Mouse (Mus musculus) midbrain, embryonic 10.5 days (tissue): Measurements from ENCODE around the gene D430041D05Rik. TPM values are rescaled to one million over a fixed set of nuclear protein-coding genes. Genes with fewer than 3 reads are reported as not detected.

Source experiments
- DNase-seq: peaks from one replicate; pipeline ENCODE4 v3.0.0-alpha.2; 2017; ENCODE audit warnings: low spot score
- H3K27ac ChIP-seq: fragments of 300-500 bp; sonication (generic); replicated peaks from 2 replicates; pipeline ENCODE4 v1.5.1; 2016; ENCODE audit warnings: mild to moderate bottlenecking
- H3K27me3 ChIP-seq: fragments of 300-500 bp; sonication (generic); 2 replicates; pipeline ENCODE4 v1.6.1; 2016; ENCODE audit warnings: low read depth, mild to moderate bottlenecking; ENCODE audit not compliant: poor library complexity, severe bottlenecking
- H3K36me3 ChIP-seq: fragments of 300-500 bp; sonication (generic); 2 replicates; pipeline ENCODE4 v1.6.1; 2016; ENCODE audit warnings: mild to moderate bottlenecking, moderate library complexity
- H3K4me1 ChIP-seq: fragments of 300-500 bp; sonication (generic); 2 replicates; pipeline ENCODE4 v1.6.1; 2016
- H3K4me3 ChIP-seq: fragments of 300-500 bp; sonication (generic); 2 replicates; pipeline ENCODE4 v1.5.1; 2016; ENCODE audit warnings: mild to moderate bottlenecking, moderate library complexity
- H3K9me3 ChIP-seq: fragments of 300-500 bp; sonication (generic); replicated peaks from 2 replicates; pipeline ENCODE4 v1.6.1; 2016; ENCODE audit warnings: mild to moderate bottlenecking
- WGBS: fragments of 180-500 bp; shearing (Covaris S2); methylation state at CpG from one replicate; pipeline ENCODE4 v1.1.7; 2016; 5-methylcytosine and 5-hydroxymethylcytosine counted together
- polyA plus RNA-seq: library from polyadenylated mRNA; unstranded; fragments of >200 nt; fragmentation: Nextera tagmentation; extraction: Ambion mirVana; gene quantifications from 2 replicates; pipeline ENCODE4 v1.2.1, GENCODE M21; 2016

The D430041D05Rik gene
- polyA plus RNA-seq, 1 experiment from 2014 or later, result 0.95 TPM

- H3K4me1 ChIP-seq, result no peaks in the 10 kb centered on the region
- H3K4me3 ChIP-seq, result no peak overlapping the region
- 93% methylated on average over 18 of the region's 18 CpGs for WGBS
- no peaks in the 10 kb centered on the region for H3K9me3 ChIP-seq
- no peaks in the 10 kb centered on the region for H3K27me3 ChIP-seq
- DNase-seq, result no peak
- H3K36me3 ChIP-seq, result no peaks in the 10 kb centered on the region
- H3K27ac ChIP-seq, result no peak overlapping the region
Observed at GRCm38 (mm10) chr2:104192401-104193141, 218.2 kb downstream of the D430041D05Rik start.

GRCm38 (mm10) chr2:104191723-104192122 is 219.1 kb downstream of the D430041D05Rik start:
- no peak overlapping the region for H3K4me3 ChIP-seq
- H3K4me1 ChIP-seq, result no peaks in the 10 kb centered on the region
- no peaks in the 10 kb centered on the region for H3K36me3 ChIP-seq
- no peak overlapping the region for H3K27ac ChIP-seq
- no peak for DNase-seq
- H3K9me3 ChIP-seq, result no peaks in the 10 kb centered on the region
- 75% methylated on average over 2 of the region's 2 CpGs for WGBS
- H3K27me3 ChIP-seq, result no peaks in the 10 kb centered on the region

- no peak for DNase-seq
- WGBS, result 72% methylated on average over 2 of the region's 2 CpGs
- no peaks in the 10 kb centered on the region for H3K9me3 ChIP-seq
- H3K4me3 ChIP-seq, result no peak overlapping the region
- H3K36me3 ChIP-seq, result no peaks in the 10 kb centered on the region
- H3K4me1 ChIP-seq, result no peaks in the 10 kb centered on the region
- no peaks in the 10 kb centered on the region for H3K27me3 ChIP-seq
- H3K27ac ChIP-seq, result no peak overlapping the region
Observed at GRCm38 (mm10) chr2:104188859-104189258, 222.0 kb downstream of the D430041D05Rik start.

GRCm38 (mm10) chr2:104187073-104187472 is 223.7 kb downstream of the D430041D05Rik start:
- DNase-seq, result no peak
- H3K27ac ChIP-seq, result no peak overlapping the region
- H3K27me3 ChIP-seq, result no peaks in the 10 kb centered on the region

GRCm38 (mm10) chr2:104185616-104186015 is 225.2 kb downstream of the D430041D05Rik start:
- no peaks in the 10 kb centered on the region for H3K9me3 ChIP-seq
- no peaks in the 10 kb centered on the region for H3K36me3 ChIP-seq
- WGBS, result 94% methylated on average over 5 of the region's 5 CpGs

More at GRCm38 (mm10) chr2:104187073-104187472, 223.7 kb downstream of the D430041D05Rik start:
- H3K36me3 ChIP-seq, result no peaks in the 10 kb centered on the region
- H3K9me3 ChIP-seq, result no peaks in the 10 kb centered on the region
- WGBS, result 77% methylated on average over 3 of the region's 3 CpGs
- no peaks in the 10 kb centered on the region for H3K4me1 ChIP-seq
- no peak overlapping the region for H3K4me3 ChIP-seq

GRCm38 (mm10) chr2:104184296-104184695 is 226.5 kb downstream of the D430041D05Rik start:
- no peak overlapping the region for H3K4me3 ChIP-seq
- H3K27ac ChIP-seq, result no peak overlapping the region
- no peaks in the 10 kb centered on the region for H3K36me3 ChIP-seq
- WGBS, result 80% methylated on average over 4 of the region's 4 CpGs
- no peaks in the 10 kb centered on the region for H3K4me1 ChIP-seq
- H3K9me3 ChIP-seq, result no peaks in the 10 kb centered on the region
- no peaks in the 10 kb centered on the region for H3K27me3 ChIP-seq
- DNase-seq, result no peak

More at GRCm38 (mm10) chr2:104185616-104186015, 225.2 kb downstream of the D430041D05Rik start:
- no peak for DNase-seq
- H3K4me1 ChIP-seq, result no peaks in the 10 kb centered on the region
- H3K4me3 ChIP-seq, result no peak overlapping the region
- no peak overlapping the region for H3K27ac ChIP-seq
- no peaks in the 10 kb centered on the region for H3K27me3 ChIP-seq

GRCm38 (mm10) chr2:104183246-104183845 is 227.5 kb downstream of the D430041D05Rik start:
- Histone ChIP-seq H3K27me3 (no peaks in the 10 kb centered on the region), H3K4me3 (no peak overlapping the region), H3K9me3 (no peaks in the 10 kb centered on the region), H3K36me3 (no peaks in the 10 kb centered on the region), H3K27ac (no peak overlapping the region), H3K4me1 (no peaks in the 10 kb centered on the region)
- 78% methylated on average over 5 of the region's 5 CpGs for WGBS
- DNase-seq, result no peak

GRCm38 (mm10) chr2:104179636-104180035 is 231.2 kb downstream of the D430041D05Rik start:
- no peak overlapping the region for H3K27ac ChIP-seq
- no peaks in the 10 kb centered on the region for H3K36me3 ChIP-seq
- DNase-seq, result no peak
- no peaks in the 10 kb centered on the region for H3K27me3 ChIP-seq
- no peaks in the 10 kb centered on the region for H3K9me3 ChIP-seq
- no peak overlapping the region for H3K4me3 ChIP-seq
- no peaks in the 10 kb centered on the region for H3K4me1 ChIP-seq
- WGBS, result 92% methylated on average over 8 of the region's 8 CpGs

GRCm38 (mm10) chr2:104178251-104178650 is 232.6 kb downstream of the D430041D05Rik start:
- no peak overlapping the region for H3K4me3 ChIP-seq
- no peak overlapping the region for H3K27ac ChIP-seq
- no peaks in the 10 kb centered on the region for H3K36me3 ChIP-seq
- no peak for DNase-seq
- H3K9me3 ChIP-seq, result no peaks in the 10 kb centered on the region
- no peaks in the 10 kb centered on the region for H3K27me3 ChIP-seq
- H3K4me1 ChIP-seq, result no peaks in the 10 kb centered on the region
- 93% methylated on average over 4 of the region's 4 CpGs for WGBS

GRCm38 (mm10) chr2:104176979-104177704 is 233.7 kb downstream of the D430041D05Rik start:
- 75% methylated on average over 13 of the region's 13 CpGs for WGBS
- no peaks in the 10 kb centered on the region for H3K27me3 ChIP-seq
- H3K4me1 ChIP-seq, result no peaks in the 10 kb centered on the region
- H3K27ac ChIP-seq, result peak overlapping the region; percentile 47
- no peak for DNase-seq
- no peak overlapping the region for H3K4me3 ChIP-seq
- H3K36me3 ChIP-seq, result no peaks in the 10 kb centered on the region
- no peaks in the 10 kb centered on the region for H3K9me3 ChIP-seq

- DNase-seq, result no peak
- 84% methylated on average over 17 of the region's 17 CpGs for WGBS
Observed at GRCm38 (mm10) chr2:104176166-104176978, 234.4 kb downstream of the D430041D05Rik start.

GRCm38 (mm10) chr2:104175476-104176165 is 235.2 kb downstream of the D430041D05Rik start:
- H3K27ac ChIP-seq, result no peak overlapping the region
- H3K27me3 ChIP-seq, result no peaks in the 10 kb centered on the region
- no peaks in the 10 kb centered on the region for H3K4me1 ChIP-seq
- no peaks in the 10 kb centered on the region for H3K36me3 ChIP-seq
- 91% methylated on average over 9 of the region's 9 CpGs for WGBS
- no peaks in the 10 kb centered on the region for H3K9me3 ChIP-seq
- no peak overlapping the region for H3K4me3 ChIP-seq
- no peak for DNase-seq

More at GRCm38 (mm10) chr2:104176166-104176978, 234.4 kb downstream of the D430041D05Rik start:
- H3K36me3 ChIP-seq, result no peaks in the 10 kb centered on the region
- H3K4me3 ChIP-seq, result no peak overlapping the region
- no peaks in the 10 kb centered on the region for H3K4me1 ChIP-seq
- peak overlapping the region; percentile 47 for H3K27ac ChIP-seq
- H3K27me3 ChIP-seq, result no peaks in the 10 kb centered on the region
- no peaks in the 10 kb centered on the region for H3K9me3 ChIP-seq
